Mouse (Mus musculus) embryonic facial prominence, embryonic 11.5 days (tissue): ENCODE data around the gene Rnf150. TPM values are rescaled to one million over a fixed set of nuclear protein-coding genes. Genes with fewer than 3 reads are reported as not detected.

Experiments used
- ATAC-seq: fragments of 200-750 bp; cut with Nextera tagmentation; replicated peaks from 2 replicates; pipeline ENCODE4 v1.8.0; 2017; ENCODE audit warnings: low read depth; ENCODE audit not compliant: insufficient number of reproducible peaks, low FRiP score, low TSS enrichment
- DNase-seq: peaks from one replicate; pipeline ENCODE4 v3.0.0-alpha.2; 2015; ENCODE audit warnings: low spot score
- H3K27ac ChIP-seq: fragments of 300-500 bp; sonication (generic); replicated peaks from 2 replicates; pipeline ENCODE4 v1.5.1; 2014; ENCODE audit warnings: mild to moderate bottlenecking, low read depth, low read length, control low read depth
- H3K27me3 ChIP-seq: fragments of 300-500 bp; sonication (generic); 2 replicates; pipeline ENCODE4 v1.6.1; 2014; ENCODE audit warnings: mild to moderate bottlenecking, low read length, moderate library complexity, mixed read lengths; ENCODE audit not compliant: control insufficient read depth, insufficient read depth
- H3K36me3 ChIP-seq: fragments of 300-500 bp; sonication (generic); replicated peaks from 2 replicates; pipeline ENCODE4 v1.6.1; 2014; ENCODE audit warnings: low read depth, mild to moderate bottlenecking, low read length, moderate library complexity, mixed read lengths; ENCODE audit not compliant: control insufficient read depth, insufficient read depth
- H3K4me1 ChIP-seq: fragments of 300-500 bp; sonication (generic); 2 replicates; pipeline ENCODE4 v1.6.1; 2014; ENCODE audit warnings: low read length, mixed read lengths; ENCODE audit not compliant: control insufficient read depth, insufficient read depth
- H3K4me2 ChIP-seq: fragments of 300-500 bp; sonication (generic); 2 replicates; pipeline ENCODE4 v1.6.1; 2014; ENCODE audit warnings: low read depth, mild to moderate bottlenecking, control low read depth, low read length, moderate library complexity
- H3K4me3 ChIP-seq: fragments of 300-500 bp; sonication (generic); 2 replicates; pipeline ENCODE4 v1.5.1; 2014; ENCODE audit warnings: low read depth, low read length, control low read depth
- H3K9ac ChIP-seq: fragments of 300-500 bp; sonication (generic); replicated peaks from 2 replicates; pipeline ENCODE4 v1.6.1; 2014; ENCODE audit warnings: mild to moderate bottlenecking, control low read depth, low read length
- H3K9me3 ChIP-seq: fragments of 300-500 bp; sonication (generic); replicated peaks from 2 replicates; pipeline ENCODE4 v1.6.1; 2016; ENCODE audit warnings: mild to moderate bottlenecking, low read length, inconsistent platforms, mixed read lengths; ENCODE audit not compliant: control insufficient read depth
- WGBS: fragments of 180-500 bp; shearing (Covaris S2); extraction: QIAGEN DNeasy Blood & Tissue Kit; methylation state at CpG from one replicate; pipeline ENCODE4 v1.1.7; 2014; 5-methylcytosine and 5-hydroxymethylcytosine counted together
- polyA plus RNA-seq: library from polyadenylated mRNA; unstranded; fragments of >200 nt; fragmentation: Nextera tagmentation; extraction: Ambion mirVana; gene quantifications from 2 replicates; pipeline ENCODE4 v1.2.1, GENCODE M21; 2014

Rnf150 gene
- polyA plus RNA-seq, 1 experiment from 2014 or later = 1.8 TPM

DNA sequence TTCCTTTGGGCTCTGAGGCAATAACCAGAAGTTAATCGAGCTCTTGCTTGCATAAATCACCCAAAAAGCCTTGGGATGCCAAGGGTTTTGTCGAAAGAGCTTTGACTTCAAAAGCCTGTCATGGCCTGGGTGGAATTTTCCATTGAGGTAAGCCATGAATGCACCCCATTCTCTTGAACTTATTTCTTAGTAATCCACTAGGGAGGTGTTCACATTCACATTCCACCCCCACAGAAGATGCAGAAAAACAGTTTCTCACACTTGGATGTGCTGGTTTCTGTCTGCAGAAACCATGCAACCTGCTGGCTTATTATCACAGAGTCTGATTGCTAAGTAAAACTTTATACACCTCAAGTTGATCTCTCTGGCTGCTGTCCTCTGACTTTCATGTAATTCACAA, 148.1 kb downstream of the Rnf150 start:
- 70% methylated on average over 2 of the region's 2 CpGs for WGBS
- no peak for ATAC-seq
- no peak for DNase-seq

GRCm38 (mm10) chr8:83011758-83012157, 148.6 kb downstream of the Rnf150 start:
- H3K4me1 ChIP-seq = no peaks in the 10 kb centered on the region
- no peaks in the 10 kb centered on the region for H3K36me3 ChIP-seq
- H3K27ac ChIP-seq = no peak overlapping the region
- ATAC-seq = no peak
- no peaks in the 10 kb centered on the region for H3K9me3 ChIP-seq
- H3K27me3 ChIP-seq = no peaks in the 10 kb centered on the region
- H3K4me2 ChIP-seq = no peak overlapping the region
- H3K4me3 ChIP-seq = no peak overlapping the region
- H3K9ac ChIP-seq = no peak overlapping the region
- peak; percentile 25 for DNase-seq
- 51% methylated on average over 5 of the region's 5 CpGs for WGBS

More for the DNA sequence above, 148.1 kb downstream of the Rnf150 start:
- H3K4me1 ChIP-seq = no peaks in the 10 kb centered on the region
- H3K27ac ChIP-seq = no peak overlapping the region
- H3K9ac ChIP-seq = no peak overlapping the region
- H3K9me3 ChIP-seq = no peaks in the 10 kb centered on the region
- H3K27me3 ChIP-seq = no peaks in the 10 kb centered on the region
- no peak overlapping the region for H3K4me3 ChIP-seq
- no peak overlapping the region for H3K4me2 ChIP-seq
- no peaks in the 10 kb centered on the region for H3K36me3 ChIP-seq

- 73% methylated on average over 2 of the region's 2 CpGs for WGBS
- ATAC-seq (no peak), DNase-seq (no peak)
- Histone ChIP-seq H3K4me2 (no peak overlapping the region), H3K4me1 (no peaks in the 10 kb centered on the region), H3K27me3 (no peaks in the 10 kb centered on the region), H3K27ac (no peak overlapping the region), H3K36me3 (no peaks in the 10 kb centered on the region), H3K9me3 (no peaks in the 10 kb centered on the region), H3K9ac (no peak overlapping the region), H3K4me3 (no peak overlapping the region)
Measured at GRCm38 (mm10) chr8:83028211-83028610, 165.1 kb downstream of the Rnf150 start.

DNA sequence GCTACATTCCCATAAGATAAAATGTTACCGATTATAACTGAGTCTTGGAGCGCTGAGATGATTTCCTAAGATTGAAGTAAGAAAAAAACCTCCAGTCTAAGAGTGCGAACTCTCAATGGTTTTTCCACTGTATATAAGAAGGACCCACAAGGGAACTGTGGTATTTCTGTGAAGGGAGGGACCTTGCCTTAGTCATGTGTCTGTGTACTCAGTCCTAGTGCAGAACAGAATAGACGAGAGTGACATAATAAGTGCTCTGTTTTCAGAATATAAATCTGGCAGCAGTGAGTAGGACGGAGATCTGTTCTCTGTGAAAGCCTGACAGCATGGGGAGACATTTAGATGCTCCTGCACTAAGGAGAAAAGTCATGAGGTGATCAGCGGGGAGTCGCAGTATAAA, 169.6 kb downstream of the Rnf150 start:
- H3K27me3 ChIP-seq = no peaks in the 10 kb centered on the region
- no peak for ATAC-seq
- no peak overlapping the region for H3K4me2 ChIP-seq
- H3K9ac ChIP-seq = no peak overlapping the region
- no peak overlapping the region for H3K27ac ChIP-seq
- no peaks in the 10 kb centered on the region for H3K9me3 ChIP-seq
- no peak overlapping the region for H3K4me3 ChIP-seq
- no peaks in the 10 kb centered on the region for H3K4me1 ChIP-seq
- DNase-seq = no peak
- no peaks in the 10 kb centered on the region for H3K36me3 ChIP-seq
- WGBS = 64% methylated on average over 7 of the region's 7 CpGs

GRCm38 (mm10) chr8:83035141-83035540, 172.0 kb downstream of the Rnf150 start:
- 90% methylated on average over 5 of the region's 5 CpGs for WGBS
- no peak overlapping the region for H3K9ac ChIP-seq
- H3K9me3 ChIP-seq = no peaks in the 10 kb centered on the region
- no peak overlapping the region for H3K4me3 ChIP-seq
- H3K27ac ChIP-seq = no peak overlapping the region
- ATAC-seq = no peak
- H3K4me1 ChIP-seq = no peaks in the 10 kb centered on the region
- no peaks in the 10 kb centered on the region for H3K27me3 ChIP-seq
- DNase-seq = no peak
- no peaks in the 10 kb centered on the region for H3K36me3 ChIP-seq
- no peak overlapping the region for H3K4me2 ChIP-seq

GRCm38 (mm10) chr8:83036521-83037166, 173.5 kb downstream of the Rnf150 start:
- Histone ChIP-seq H3K9ac (no peak overlapping the region), H3K27ac (no peak overlapping the region), H3K27me3 (no peaks in the 10 kb centered on the region), H3K4me2 (no peak overlapping the region), H3K36me3 (no peaks in the 10 kb centered on the region), H3K4me1 (no peaks in the 10 kb centered on the region), H3K9me3 (no peaks in the 10 kb centered on the region), H3K4me3 (no peak overlapping the region)
- ATAC-seq (no peak), DNase-seq (no peak)
- WGBS = 74% methylated on average over 3 of the region's 3 CpGs

DNA sequence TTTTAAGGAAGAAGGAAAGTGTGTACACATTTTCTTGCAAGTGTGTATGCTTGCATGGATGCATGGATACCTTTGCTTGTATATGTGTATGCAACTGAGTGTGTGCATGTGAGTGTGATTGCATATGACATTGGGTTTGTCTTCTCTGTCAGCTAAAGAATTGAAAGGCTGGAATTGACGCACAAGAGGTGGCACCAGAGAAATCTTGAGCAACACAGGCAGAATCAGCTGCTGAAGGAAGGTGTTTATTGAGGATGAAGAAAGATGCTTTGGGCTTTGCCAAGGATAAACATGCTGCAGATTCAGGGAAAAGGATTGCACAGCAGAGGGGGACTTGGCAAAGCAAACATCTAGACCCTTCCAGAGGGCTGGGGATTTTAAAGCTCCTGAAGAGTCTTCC, 174.2 kb downstream of the Rnf150 start:
- Histone ChIP-seq H3K27ac (no peak overlapping the region), H3K4me2 (no peak overlapping the region), H3K9ac (no peak overlapping the region), H3K36me3 (no peaks in the 10 kb centered on the region), H3K4me3 (no peak overlapping the region), H3K27me3 (no peaks in the 10 kb centered on the region), H3K9me3 (no peaks in the 10 kb centered on the region), H3K4me1 (no peaks in the 10 kb centered on the region)
- ATAC-seq (no peak), DNase-seq (no peak)
- 85% methylated on average over 1 of the region's 1 CpGs for WGBS

GRCm38 (mm10) chr8:83038575-83038974, 175.4 kb downstream of the Rnf150 start:
- ATAC-seq (no peak), DNase-seq (no peak)
- Histone ChIP-seq H3K4me2 (no peak overlapping the region), H3K9me3 (no peaks in the 10 kb centered on the region), H3K36me3 (no peaks in the 10 kb centered on the region), H3K9ac (no peak overlapping the region), H3K4me3 (no peak overlapping the region), H3K27me3 (no peaks in the 10 kb centered on the region), H3K4me1 (no peaks in the 10 kb centered on the region), H3K27ac (no peak overlapping the region)
- 82% methylated on average over 10 of the region's 10 CpGs for WGBS
